Mouse (Mus musculus) intestine, embryonic 16.5 days (tissue): Measurements from ENCODE around the gene Adssl1. TPM values are rescaled to one million over a fixed set of nuclear protein-coding genes. Genes with fewer than 3 reads are reported as not detected.

Experiments
- ATAC-seq: fragments of 200-750 bp; cut with Nextera tagmentation; 2 replicates; pipeline ENCODE4 v1.8.0; 2017; ENCODE audit warnings: moderate TSS enrichment, moderate library complexity
- H3K27ac ChIP-seq: fragments of 300-500 bp; sonication (generic); 2 replicates; pipeline ENCODE4 v1.5.1; 2014; ENCODE audit warnings: mild to moderate bottlenecking, low read length
- H3K27me3 ChIP-seq: fragments of 300-500 bp; sonication (generic); replicated peaks from 2 replicates; pipeline ENCODE4 v1.6.1; 2014; ENCODE audit warnings: low read length, control low read depth, mixed read lengths; ENCODE audit not compliant: control insufficient read depth, insufficient read depth
- H3K36me3 ChIP-seq: fragments of 300-500 bp; sonication (generic); 2 replicates; pipeline ENCODE4 v1.6.1; 2014; ENCODE audit warnings: low read length, control low read depth; ENCODE audit not compliant: control insufficient read depth, insufficient read depth
- H3K4me1 ChIP-seq: fragments of 300-500 bp; sonication (generic); 2 replicates; pipeline ENCODE4 v1.6.1; 2014; ENCODE audit warnings: low read length, control low read depth, mixed read lengths; ENCODE audit not compliant: control insufficient read depth, insufficient read depth
- H3K4me2 ChIP-seq: fragments of 300-500 bp; sonication (generic); 2 replicates; pipeline ENCODE4 v1.6.1; 2014; ENCODE audit warnings: low read depth, low read length, control low read depth
- H3K4me3 ChIP-seq: fragments of 300-500 bp; sonication (generic); 2 replicates; pipeline ENCODE4 v1.5.1; 2014; ENCODE audit warnings: mild to moderate bottlenecking, low read length
- H3K9ac ChIP-seq: fragments of 300-500 bp; sonication (generic); 2 replicates; pipeline ENCODE4 v1.6.1; 2014; ENCODE audit warnings: low read depth, low read length
- H3K9me3 ChIP-seq: fragments of 300-500 bp; sonication (generic); 2 replicates; pipeline ENCODE4 v1.6.1; 2016; ENCODE audit warnings: low read length, control low read depth; ENCODE audit not compliant: control insufficient read depth
- WGBS: fragments of 180-500 bp; shearing (Covaris S2); extraction: QIAGEN DNeasy Blood & Tissue Kit; methylation state at CpG from one replicate; pipeline ENCODE4 v1.1.7; 2014; 5-methylcytosine and 5-hydroxymethylcytosine counted together
- polyA plus RNA-seq: library from polyadenylated mRNA; unstranded; fragments of >200 nt; fragmentation: Nextera tagmentation; extraction: Ambion mirVana; gene quantifications from 2 replicates; pipeline ENCODE4 v1.2.1, GENCODE M21; 2015

The Adssl1 gene
- polyA plus RNA-seq, 1 experiment from 2014 or later, result 2.7 TPM

DNA sequence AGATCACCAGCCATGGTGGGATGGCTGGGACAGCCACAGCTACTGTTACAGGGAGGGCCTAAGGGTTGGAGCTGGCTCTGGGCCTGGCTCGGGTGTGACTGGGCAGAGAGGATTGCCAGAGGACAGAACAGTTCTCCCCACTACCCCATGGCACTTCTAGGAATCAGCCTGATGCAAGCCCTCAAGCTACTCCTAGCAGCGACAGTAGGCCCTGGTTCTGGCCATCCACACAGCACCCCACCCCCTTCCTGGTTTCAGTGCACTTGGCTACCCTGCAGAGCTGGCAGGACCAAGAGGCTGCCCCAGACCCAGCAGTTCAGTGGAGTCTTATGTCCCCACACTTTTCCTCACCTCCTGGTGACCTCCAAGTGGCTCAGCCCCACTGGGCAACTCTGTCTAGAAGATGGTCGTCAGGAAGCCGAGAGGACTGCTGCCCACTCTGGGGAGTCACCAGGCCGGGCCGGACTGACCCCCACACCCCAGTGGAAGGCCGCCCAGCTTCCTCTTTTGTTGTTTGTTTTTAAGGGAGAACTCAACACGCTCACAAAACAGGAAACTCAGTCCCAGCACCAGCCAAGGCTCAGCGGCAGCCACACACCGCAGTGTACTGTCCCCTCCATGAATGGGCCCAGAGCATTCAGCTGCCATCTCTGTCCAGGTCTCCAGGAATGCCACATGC is 47.9 kb downstream of the Adssl1 start:
- H3K27me3 ChIP-seq, result no peaks in the 10 kb centered on the region
- H3K4me3 ChIP-seq, result no peak overlapping the region
- peak overlapping the region; percentile 42 for H3K9ac ChIP-seq
- H3K27ac ChIP-seq, result peak overlapping the region; percentile 30; the same call in 1 of the 2 replicates
- no peak for ATAC-seq
- H3K4me2 ChIP-seq, result no peak overlapping the region; the same call in 1 of the 2 replicates
- H3K36me3 ChIP-seq, result peaks cover 42% of the 10 kb centered on the region
- H3K4me1 ChIP-seq, result peaks cover 93% of the 10 kb centered on the region
- no peaks in the 10 kb centered on the region for H3K9me3 ChIP-seq
- 73% methylated on average over 10 of the region's 10 CpGs for WGBS

DNA sequence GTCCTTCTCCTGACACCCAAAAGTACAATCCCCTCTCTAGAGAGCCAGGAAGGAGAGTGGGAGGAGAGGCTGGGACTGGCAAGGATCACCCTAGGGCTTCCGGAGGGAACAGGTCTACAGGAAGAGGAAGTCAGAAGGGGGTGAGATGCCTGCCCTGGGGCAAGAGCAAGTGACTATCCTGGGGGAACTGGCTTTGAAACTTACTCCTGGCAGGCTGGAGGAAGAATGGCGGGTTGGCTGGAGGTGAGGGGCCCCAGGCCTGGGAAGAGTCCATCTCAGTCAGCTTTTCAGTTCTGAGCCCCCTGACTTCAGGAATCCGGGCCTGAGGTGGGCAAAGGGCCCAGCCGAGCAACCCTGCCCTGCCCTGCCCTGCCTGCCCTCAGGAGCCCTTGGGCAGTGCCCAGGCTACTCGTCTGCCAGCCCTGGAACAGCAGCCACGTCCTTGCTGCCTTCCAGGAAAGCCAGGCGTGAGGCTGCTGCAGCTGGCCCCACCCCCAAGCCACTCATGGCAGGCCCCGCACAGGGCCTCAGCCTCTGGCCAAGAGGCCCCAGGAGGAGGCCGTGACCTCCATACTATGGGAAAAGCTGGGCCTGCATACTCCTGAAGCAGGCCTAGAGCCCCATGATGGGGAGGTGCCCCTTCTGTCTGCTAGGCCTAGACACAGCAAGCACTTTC is 51.0 kb downstream of the Adssl1 start:
- Histone ChIP-seq H3K4me2 (peak overlapping the region; percentile 92), H3K36me3 (peaks cover 25% of the 10 kb centered on the region; the same call in 1 of the 2 replicates), H3K9me3 (no peaks in the 10 kb centered on the region), H3K4me1 (peaks cover 69% of the 10 kb centered on the region), H3K27ac (peak overlapping the region; percentile 65), H3K9ac (peak overlapping the region; percentile 100), H3K4me3 (peak overlapping the region; percentile 98), H3K27me3 (no peaks in the 10 kb centered on the region)
- ATAC-seq, result peak; percentile 21
- WGBS, result 31% methylated on average over 9 of the region's 9 CpGs

DNA sequence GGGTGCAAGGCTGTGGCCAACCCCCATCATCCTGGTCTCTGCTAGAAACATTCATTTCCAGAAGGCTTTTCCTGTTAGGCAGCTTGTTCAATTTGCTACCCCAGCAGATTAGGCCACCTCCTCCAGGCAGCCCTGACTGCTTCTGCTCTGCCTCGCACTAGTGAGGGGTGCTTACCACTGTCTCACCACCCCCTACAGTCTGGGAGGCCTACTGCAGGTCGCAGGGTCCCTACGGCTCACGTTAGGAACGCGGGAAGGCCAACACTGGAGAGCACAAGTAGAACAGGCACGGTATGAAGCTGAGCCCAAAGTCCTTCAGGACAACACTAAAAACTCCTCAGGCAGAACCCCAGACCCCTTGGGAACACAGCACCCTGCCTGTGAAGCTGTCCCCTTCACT is 52.0 kb downstream of the Adssl1 start:
- peak overlapping the region; percentile 92 for H3K4me2 ChIP-seq
- peak overlapping the region; percentile 65 for H3K27ac ChIP-seq
- peaks cover 58% of the 10 kb centered on the region for H3K4me1 ChIP-seq
- peak overlapping the region; percentile 100; the same call in 1 of the 2 replicates for H3K9ac ChIP-seq
- WGBS, result 70% methylated on average over 7 of the region's 7 CpGs
- peak overlapping the region; percentile 98 for H3K4me3 ChIP-seq
- peaks cover 25% of the 10 kb centered on the region; the same call in 1 of the 2 replicates for H3K36me3 ChIP-seq
- no peaks in the 10 kb centered on the region for H3K27me3 ChIP-seq
- no peak for ATAC-seq
- no peaks in the 10 kb centered on the region for H3K9me3 ChIP-seq

DNA sequence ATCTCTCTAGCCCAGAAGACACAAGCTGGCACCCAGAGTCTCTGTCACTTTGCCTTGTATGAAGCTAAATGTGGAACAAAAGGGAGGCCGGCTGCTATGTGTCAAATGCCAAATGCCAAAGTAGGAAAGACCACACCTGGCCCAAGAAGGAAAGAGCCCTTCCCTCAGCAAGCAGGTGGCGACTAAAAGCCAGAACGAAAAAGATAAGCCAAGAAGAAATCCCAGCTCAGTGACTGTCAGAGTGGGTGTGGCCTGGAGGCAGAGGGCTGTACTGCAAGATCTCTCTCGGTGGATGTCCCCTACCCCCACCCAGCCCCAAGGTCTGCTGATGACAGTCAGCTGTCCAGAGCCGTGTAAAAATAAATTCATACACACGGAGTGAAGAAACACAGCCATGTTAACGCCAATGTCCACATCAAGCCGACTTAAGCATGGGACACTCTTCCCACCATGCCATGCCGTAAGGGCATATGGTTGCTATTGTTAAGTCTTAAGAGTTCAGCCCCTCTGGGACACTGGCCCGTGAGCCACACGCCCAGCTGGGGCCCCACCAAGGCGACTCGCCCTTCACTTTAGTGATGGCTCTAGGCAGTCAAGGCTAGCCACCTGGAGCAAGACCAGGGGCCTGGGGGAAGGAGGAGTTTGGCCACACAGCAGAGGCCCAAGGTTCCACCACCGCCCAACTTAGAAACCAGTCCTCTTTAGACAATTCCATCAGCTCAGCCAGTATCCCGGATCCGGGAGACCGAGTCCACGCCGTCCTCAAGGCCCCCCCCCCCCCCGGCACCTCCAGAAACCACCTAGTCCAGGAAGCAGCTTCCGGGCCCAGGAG is 53.1 kb downstream of the Adssl1 start:
- no peaks in the 10 kb centered on the region for H3K27me3 ChIP-seq
- peaks cover 22% of the 10 kb centered on the region; the same call in 1 of the 2 replicates for H3K36me3 ChIP-seq
- H3K4me3 ChIP-seq, result peak overlapping the region; percentile 98
- H3K27ac ChIP-seq, result peak overlapping the region; percentile 99
- H3K4me2 ChIP-seq, result peak overlapping the region; percentile 92
- peak overlapping the region; percentile 100 for H3K9ac ChIP-seq
- peak; percentile 15; the same call in 1 of the 2 replicates for ATAC-seq
- no peaks in the 10 kb centered on the region for H3K9me3 ChIP-seq
- H3K4me1 ChIP-seq, result peaks cover 56% of the 10 kb centered on the region
- 4% methylated on average over 19 of the region's 21 CpGs for WGBS

DNA sequence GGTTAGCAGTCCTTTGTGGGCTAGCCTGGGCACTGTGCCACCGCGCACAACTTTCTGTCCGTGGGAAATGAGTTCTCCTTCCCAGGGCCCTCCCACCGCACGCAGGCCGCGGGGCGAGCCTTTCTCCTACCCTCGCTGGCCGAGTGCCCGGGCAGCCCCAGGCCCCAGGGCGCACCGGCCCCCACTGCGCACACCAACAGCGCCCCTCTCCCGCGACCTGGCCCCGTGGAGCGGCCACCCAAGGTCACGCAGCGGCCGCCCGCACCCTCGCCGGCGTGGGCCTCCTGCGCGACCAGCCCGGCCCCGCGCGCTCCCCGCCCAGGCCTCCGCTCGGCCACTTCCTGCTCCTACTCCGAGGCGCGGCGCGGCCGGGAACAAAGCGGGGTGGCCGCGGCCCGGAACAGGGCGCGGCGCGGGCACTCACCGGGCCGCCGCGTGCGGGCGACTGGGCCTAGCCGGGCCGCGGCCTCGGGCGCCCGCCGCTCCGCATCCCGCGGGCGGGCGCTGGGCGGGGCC is 53.8 kb downstream of the Adssl1 start:
- WGBS, result under 1% methylated on average over 53 of the region's 68 CpGs
- Histone ChIP-seq H3K4me3 (peak overlapping the region; percentile 98), H3K27me3 (no peaks in the 10 kb centered on the region), H3K4me2 (peak overlapping the region; percentile 92), H3K9me3 (no peaks in the 10 kb centered on the region), H3K36me3 (peaks cover 16% of the 10 kb centered on the region; the same call in 1 of the 2 replicates), H3K4me1 (peaks cover 55% of the 10 kb centered on the region), H3K27ac (peak overlapping the region; percentile 99), H3K9ac (peak overlapping the region; percentile 100)
- peak; percentile 6 for ATAC-seq

DNA sequence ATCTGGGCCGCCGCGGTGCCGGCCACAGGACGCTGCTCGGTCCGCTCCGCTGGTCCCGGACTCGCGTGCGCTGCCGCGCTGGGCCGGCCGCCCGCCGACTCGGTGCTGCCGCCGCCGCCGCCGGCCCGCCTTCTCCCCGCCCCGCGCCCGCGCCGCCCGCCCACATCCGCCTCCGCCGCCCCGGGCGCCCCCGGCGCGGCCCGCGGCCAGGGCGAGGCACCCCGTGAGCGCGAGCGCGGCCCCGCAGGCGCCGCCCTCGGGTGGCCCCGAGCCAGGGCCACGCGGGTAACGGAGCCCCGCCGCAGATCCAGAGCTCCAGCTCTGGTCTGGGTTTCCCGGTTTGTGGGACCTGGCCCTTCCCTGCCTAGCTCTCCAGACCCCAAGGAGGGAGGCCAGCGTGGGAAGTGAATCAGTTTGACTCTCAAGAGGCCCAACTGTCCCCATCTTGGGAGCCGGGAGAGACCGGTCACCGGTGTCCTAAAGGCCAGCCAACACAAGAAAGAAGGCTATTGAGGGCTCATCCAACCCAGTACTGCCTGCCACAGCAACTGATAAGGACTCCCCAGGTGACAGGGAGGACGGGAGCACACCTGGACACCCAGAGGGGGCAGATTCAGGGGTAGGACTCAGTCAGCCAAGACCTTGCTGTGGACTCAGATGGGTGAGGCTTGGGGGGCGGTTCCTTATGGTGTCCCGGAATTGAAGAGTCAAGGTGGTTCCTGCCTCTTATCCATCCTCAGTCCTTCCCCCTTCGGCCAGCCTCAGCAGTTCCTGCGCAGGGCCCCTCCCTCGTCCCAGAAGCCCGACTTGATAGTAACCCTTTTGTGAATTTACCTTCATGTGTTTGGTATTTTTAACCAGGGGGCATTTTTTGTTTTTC is 54.5 kb downstream of the Adssl1 start, which contains the start of gene Akt1:
Gene Akt1 (minus strand): TSS at position 753 of the 880 bp plus-strand sequence.
- H3K27ac ChIP-seq, result peak within 1 kb of the TSS; percentile 99
- H3K27me3 ChIP-seq, result no peaks in the 10 kb centered on the region
- under 1% methylated on average over 64 of the region's 70 CpGs for WGBS
- H3K4me2 ChIP-seq, result peak within 1 kb of the TSS; percentile 92
- H3K9ac ChIP-seq, result peak within 1 kb of the TSS; percentile 100
- H3K4me1 ChIP-seq, result peaks cover 54% of the 10 kb centered on the region
- H3K9me3 ChIP-seq, result no peaks in the 10 kb centered on the region
- H3K4me3 ChIP-seq, result peak within 1 kb of the TSS; percentile 98
- H3K36me3 ChIP-seq, result peaks cover 12% of the 10 kb centered on the region; the same call in 1 of the 2 replicates
- peak; percentile 59 for ATAC-seq

DNA sequence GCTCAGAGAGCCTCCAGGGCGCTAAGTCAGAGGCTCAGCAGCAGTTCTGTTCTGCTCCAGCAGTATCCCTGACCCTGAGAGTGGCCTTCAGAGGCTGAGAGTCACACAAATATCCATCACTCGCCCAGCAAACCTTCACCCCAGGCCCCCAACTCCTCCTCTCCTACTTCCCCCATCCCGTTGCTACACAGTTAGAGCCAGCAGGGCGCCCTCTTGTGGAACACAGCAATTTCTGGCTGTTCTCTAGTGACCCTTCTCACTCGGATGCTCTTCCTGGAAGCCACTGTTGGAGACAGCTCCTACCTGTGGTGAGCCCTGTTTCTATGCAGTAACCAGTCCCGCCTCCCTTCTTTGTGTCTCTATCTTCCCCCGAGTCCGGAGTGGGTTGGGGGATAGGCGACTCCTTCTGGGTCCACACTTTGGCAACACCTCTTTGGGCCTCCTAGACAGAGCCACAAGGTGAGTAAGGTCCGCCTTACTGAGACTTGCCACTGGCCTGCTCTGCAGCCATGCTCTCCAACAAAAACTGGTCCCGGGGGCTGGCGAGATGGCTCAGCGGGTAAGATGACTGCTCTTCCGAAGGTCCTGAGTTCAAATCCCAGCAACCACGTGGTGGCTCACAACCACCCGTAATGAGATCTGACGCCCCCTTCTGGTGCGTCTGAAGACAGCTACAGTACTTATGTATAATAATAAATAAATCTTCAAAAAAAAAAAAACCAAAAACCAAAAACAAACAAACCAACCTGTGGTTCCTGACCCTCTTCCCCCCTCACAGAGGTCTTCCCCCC is 55.6 kb downstream of the Adssl1 start:
- H3K9ac ChIP-seq, result peak overlapping the region; percentile 100
- WGBS, result 17% methylated on average over 18 of the region's 18 CpGs

DNA sequence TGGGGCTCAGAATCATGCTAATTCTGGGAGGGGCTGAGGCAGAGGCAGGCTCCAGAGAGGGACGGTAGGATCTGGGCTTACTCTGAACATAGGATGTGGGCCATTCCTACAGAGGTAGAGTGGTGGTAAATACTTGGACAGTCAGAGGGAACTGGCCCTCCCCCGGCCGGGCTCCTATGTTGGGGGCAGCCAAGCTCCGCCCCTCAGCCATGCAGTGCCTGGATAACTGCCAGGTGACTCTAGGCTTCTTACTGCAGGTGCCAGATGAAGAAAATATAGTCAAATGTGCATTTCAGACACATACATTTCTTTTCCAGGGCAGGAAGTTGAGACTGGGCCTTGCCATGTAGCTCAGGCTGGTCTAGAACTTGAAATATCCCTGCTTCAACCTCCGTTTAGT is 57.2 kb downstream of the Adssl1 start:
- no peaks in the 10 kb centered on the region for H3K9me3 ChIP-seq
- ATAC-seq, result no peak
- no peaks in the 10 kb centered on the region for H3K36me3 ChIP-seq
- H3K9ac ChIP-seq, result no peak overlapping the region
- H3K27ac ChIP-seq, result no peak overlapping the region
- H3K4me3 ChIP-seq, result no peak overlapping the region
- WGBS, result 54% methylated on average over 5 of the region's 5 CpGs
- H3K27me3 ChIP-seq, result peaks cover 9% of the 10 kb centered on the region; the same call in 1 of the 2 replicates
- H3K4me1 ChIP-seq, result peaks cover 46% of the 10 kb centered on the region
- H3K4me2 ChIP-seq, result no peak overlapping the region

More for the DNA sequence above, 55.6 kb downstream of the Adssl1 start:
- H3K4me1 ChIP-seq, result peaks cover 52% of the 10 kb centered on the region
- H3K9me3 ChIP-seq, result no peaks in the 10 kb centered on the region
- H3K4me3 ChIP-seq, result peak overlapping the region; percentile 98
- peak; percentile 32 for ATAC-seq
- H3K4me2 ChIP-seq, result peak overlapping the region; percentile 92
- H3K27ac ChIP-seq, result peak overlapping the region; percentile 99
- H3K27me3 ChIP-seq, result peaks cover 9% of the 10 kb centered on the region; the same call in 1 of the 2 replicates
- peaks cover 2% of the 10 kb centered on the region; the same call in 1 of the 2 replicates for H3K36me3 ChIP-seq
